Mouse (Mus musculus) C2C12 (cell line): Measurements from ENCODE around the gene Tcf3.

Experiments
- CEBPB ChIP-seq: IDR thresholded peaks from one replicate; pipeline ENCODE4 v1.6.1; 2011; ENCODE audit warnings: low read depth, mild to moderate bottlenecking, control low read depth, moderate library complexity
- CTCF ChIP-seq: IDR thresholded peaks from one replicate; pipeline ENCODE4 v1.5.1; 2011; ENCODE audit not compliant: control insufficient read depth, insufficient read depth, insufficient read length
- MAX ChIP-seq: IDR thresholded peaks from one replicate; pipeline ENCODE4 v1.6.1; 2011; ENCODE audit warnings: mild to moderate bottlenecking, control low read depth
- MYOG ChIP-seq: IDR thresholded peaks from one replicate; pipeline ENCODE4 v1.6.1; 2011; ENCODE audit not compliant: control insufficient read depth, insufficient read length; ENCODE audit errors: extremely low read depth
- USF1 ChIP-seq: IDR thresholded peaks from one replicate; pipeline ENCODE4 v1.6.1; 2011; ENCODE audit warnings: low read depth, mild to moderate bottlenecking, control low read depth, moderate library complexity

- TF ChIP-seq CTCF (no peak), MAX (no peak), USF1 (no peak), CEBPB (no peak), MYOG (no peak)
Measured at GRCm38 (mm10) chr10:80441598-80441997, 8.2 kb upstream of the Tcf3 start.
